ENCODE assay signal across 11 mouse cellular contexts in the genomic region with DNA sequence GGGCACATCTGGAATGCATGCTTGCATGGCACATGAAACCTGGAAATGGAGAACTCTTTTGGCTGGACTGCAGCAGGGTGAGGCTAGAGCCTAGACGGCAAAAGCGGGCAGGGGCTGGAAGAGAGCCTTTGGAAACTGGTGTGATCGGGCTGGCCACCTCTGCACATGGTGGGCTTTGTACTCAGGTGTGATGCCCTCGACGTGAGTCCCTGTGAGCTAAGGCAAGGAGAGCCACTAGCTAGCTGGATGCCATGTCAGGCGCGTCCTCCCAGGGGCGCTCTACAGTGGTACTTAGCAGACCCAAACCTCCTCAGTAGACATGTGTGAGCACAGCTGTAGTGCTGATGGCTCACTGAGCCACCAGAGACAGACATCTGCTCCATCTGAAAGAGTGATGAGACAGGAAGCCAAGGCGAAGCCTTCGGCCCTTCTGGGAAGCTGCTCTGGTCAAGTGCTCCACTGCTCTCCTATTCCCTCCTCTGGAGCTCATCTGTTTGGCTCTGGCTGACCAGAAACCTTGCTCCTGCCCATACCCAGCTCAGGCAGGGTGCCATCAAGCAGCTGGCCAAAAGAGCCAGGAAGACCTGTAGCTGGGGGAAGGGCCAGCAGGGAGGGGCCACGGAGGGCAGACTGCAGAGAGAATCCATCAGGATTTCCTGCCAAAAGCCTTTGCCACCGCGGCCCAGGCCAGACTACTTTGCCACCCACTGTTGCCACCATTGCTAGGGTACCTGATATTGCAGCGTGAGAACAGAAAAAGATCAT. TPM values are rescaled to one million over a fixed set of nuclear protein-coding genes. Genes with fewer than 3 reads are reported as not detected.
DNase-seq lines count a peak whose midpoint lies in the region; ATAC-seq and TF ChIP-seq lines count a peak whose summit lies in the region.
"Had no signal": no experiment of that assay in that cellular context is flagged by ENCODE, and none has a peak within 500 bp of the region (broad histone marks: within the 10 kb centered on the region; RNA-seq: fewer than 3 reads in every experiment).

No protein-coding gene starts in this region.

- peak overlapping the region; percentile 23; the same call in 1 of the 2 replicates for H3K27ac ChIP-seq in heart, embryonic 16.5 days (ENCODE audit: low read length)
- H3K27ac ChIP-seq in gastrocnemius, adult 2 months: peak overlapping the region; percentile 84
- peak overlapping the region; percentile 82 for H3K27ac ChIP-seq in liver, postnatal 0 days (ENCODE audit: low read depth)
- H3K27ac ChIP-seq: neural tube, embryonic 12.5 days had no signal

- no peak for TF ChIP-seq EP300 in liver, postnatal 0 days (IDR thresholded peaks at IDR 0.05; ENCODE audit: low read depth)

- peak; percentile 11; the same call in 1 of the 2 replicates for TF ChIP-seq CTCF in gastrocnemius, adult 2 months (IDR thresholded peaks at IDR 0.05)
- TF ChIP-seq CTCF in liver, postnatal 0 days (IDR thresholded peaks at IDR 0.05; ENCODE audit: low read depth): peak; percentile 16; the same call in 1 of the 2 replicates

- H3K36me3 ChIP-seq in heart, embryonic 16.5 days (ENCODE audit: control insufficient read depth, insufficient read depth): no peaks in the 10 kb centered on the region
- H3K36me3 ChIP-seq in megakaryocyte, embryonic 14.5 days (replicated peaks; ENCODE audit: low read length): peaks cover 52% of the 10 kb centered on the region
- no peaks in the 10 kb centered on the region for H3K36me3 ChIP-seq in liver, postnatal 0 days (replicated peaks; ENCODE audit: insufficient read depth, low read length)
- H3K36me3 ChIP-seq: neural tube, embryonic 12.5 days had no signal

- H3K27me3 ChIP-seq in heart, embryonic 16.5 days (ENCODE audit: control insufficient read depth, insufficient read depth, low read length): no peaks in the 10 kb centered on the region
- H3K27me3 ChIP-seq in megakaryocyte, embryonic 14.5 days (replicated peaks): no peaks in the 10 kb centered on the region
- no peaks in the 10 kb centered on the region for H3K27me3 ChIP-seq in liver, postnatal 0 days (ENCODE audit: insufficient read depth, low read length)
- H3K27me3 ChIP-seq: neural tube, embryonic 12.5 days had no signal

- H3K9me3 ChIP-seq in heart, embryonic 16.5 days (replicated peaks; ENCODE audit: control insufficient read depth, low read length): no peaks in the 10 kb centered on the region
- no peaks in the 10 kb centered on the region for H3K9me3 ChIP-seq in megakaryocyte, embryonic 14.5 days
- no peaks in the 10 kb centered on the region for H3K9me3 ChIP-seq in liver, postnatal 0 days (ENCODE audit: low read length)
- H3K9me3 ChIP-seq: neural tube, embryonic 12.5 days had no signal

- H3K4me2 ChIP-seq in heart, embryonic 16.5 days (ENCODE audit: low read depth, low read length): no peak overlapping the region
- H3K4me2 ChIP-seq in liver, postnatal 0 days (ENCODE audit: low read depth, low read length): peak overlapping the region; percentile 60
- H3K4me2 ChIP-seq: lung, embryonic 14.5 days; neural tube, embryonic 12.5 days had no signal

- intact Hi-C loops in heart, postnatal 25 days (cut with DNase I): loop anchor here (5.0 kb wide), 1 partner anchor 75 kb away; a partner anchor contains a TSS
- intact Hi-C loops in gastrocnemius, adult 2 months (cut with DNase I): loop anchor here (5.0 kb wide), 1 partner anchor 55 kb away; a partner anchor contains a TSS
- intact Hi-C loops in left cerebral cortex, postnatal 25 days (cut with DNase I): no loop called here

- 80% methylated on average over 14 of the region's 14 CpGs for WGBS in heart, embryonic 16.5 days
- WGBS in liver, postnatal 0 days (ENCODE audit: insufficient replicate concordance): 58% methylated on average over 14 of the region's 14 CpGs

- H3K4me3 ChIP-seq in heart, embryonic 16.5 days (ENCODE audit: low read length): no peak overlapping the region
- peak overlapping the region; percentile 85 for H3K4me3 ChIP-seq in megakaryocyte, embryonic 14.5 days (replicated peaks)
- peak overlapping the region; percentile 4; the same call in 1 of the 2 replicates for H3K4me3 ChIP-seq in gastrocnemius, adult 2 months
- H3K4me3 ChIP-seq in liver, postnatal 0 days (ENCODE audit: low read depth, low read length): peak overlapping the region; percentile 29
- H3K4me3 ChIP-seq: neural tube, embryonic 12.5 days had no signal

- no peak overlapping the region for H3K9ac ChIP-seq in heart, embryonic 16.5 days (ENCODE audit: low read length)
- no peak overlapping the region; the same call in 1 of the 2 replicates for H3K9ac ChIP-seq in liver, postnatal 0 days (replicated peaks)
- H3K9ac ChIP-seq: lung, embryonic 14.5 days; neural tube, embryonic 12.5 days had no signal

- peaks cover 15% of the 10 kb centered on the region for H3K4me1 ChIP-seq in heart, embryonic 16.5 days (ENCODE audit: control insufficient read depth, insufficient read depth, low read length)
- peaks cover 100% of the 10 kb centered on the region for H3K4me1 ChIP-seq in megakaryocyte, embryonic 14.5 days
- H3K4me1 ChIP-seq in liver, postnatal 0 days (ENCODE audit: insufficient read depth): peaks cover 25% of the 10 kb centered on the region

- ATAC-seq in heart, embryonic 16.5 days (replicated peaks; ENCODE audit: extremely low read depth, insufficient read depth, low FRiP score): no peak
- no peak for ATAC-seq in megakaryocyte, adult 5-6 weeks (ENCODE audit: poor library complexity, severe bottlenecking)
- no peak for ATAC-seq in liver, postnatal 0 days

- DNase-seq in heart, postnatal 25 days (ENCODE audit: low spot score): no peak
- DNase-seq in gastrocnemius, adult 2 months: peak; percentile 85
- DNase-seq in liver, postnatal 0 days: no peak
- no peak for DNase-seq in right cerebral cortex, postnatal 36 days (ENCODE audit: low spot score in 2 of 2)
- no peak for DNase-seq in left cerebral cortex, postnatal 25 days (ENCODE audit: low spot score in 2 of 2)
- DNase-seq: kidney, adult 9 months; lung, embryonic 14.5 days had no signal

RNA-seq across cellular contexts. Expression of a gene that starts 2.2 kb away (rescaled TPM):
- 0.43 and 0.66 TPM in 2 replicates for polyA plus RNA-seq in heart, embryonic 16.5 days (2015; fragmentation: Nextera tagmentation; extraction: Ambion mirVana)
- total RNA-seq in heart, postnatal 25 days (2021): under 1 TPM; 0.70 to 0.78 TPM
- 1.8 TPM in 1 of 2 replicates, not detected in the other for polyA plus RNA-seq in megakaryocyte, embryonic 14.5 days (2012; ENCODE audit: insufficient read depth, low replicate concordance)
- 18.3 and 19.9 TPM in 2 replicates for total RNA-seq in megakaryocyte, adult 5-6 weeks (2015)
- 16.6 and 19.7 TPM in 2 replicates for total RNA-seq in megakaryocyte, adult 5-6 weeks (2017)
- under 1 TPM; 0.15 to 0.33 TPM for total RNA-seq in gastrocnemius, adult 2 months (2021)
- 1.9 and 2.0 TPM in 2 replicates for polyA plus RNA-seq in liver, postnatal 0 days (2015; fragmentation: Nextera tagmentation; extraction: Ambion mirVana)
- under 1 TPM; 0.30 to 0.34 TPM for total RNA-seq in left cerebral cortex, postnatal 25 days (2021)

RNA-seq across cellular contexts. Expression of a gene that starts 15.6 kb away (rescaled TPM):
- polyA plus RNA-seq in heart, embryonic 16.5 days (2015; fragmentation: Nextera tagmentation; extraction: Ambion mirVana): 3.0 and 4.0 TPM in 2 replicates
- total RNA-seq in heart, postnatal 25 days (2021): 1 to 10 TPM; 1.3 to 2.1 TPM
- not detected in 2 replicates for polyA plus RNA-seq in megakaryocyte, embryonic 14.5 days (2012; ENCODE audit: insufficient read depth, low replicate concordance)
- 0.07 TPM in 1 of 2 replicates, not detected in the other for total RNA-seq in megakaryocyte, adult 5-6 weeks (2015)
- 0.22 TPM in 1 of 2 replicates, not detected in the other for total RNA-seq in megakaryocyte, adult 5-6 weeks (2017)
- total RNA-seq in gastrocnemius, adult 2 months (2021): 1 to 10 TPM; 1.3 to 2.7 TPM
- 0.09 and 0.11 TPM in 2 replicates for polyA plus RNA-seq in liver, postnatal 0 days (2015; fragmentation: Nextera tagmentation; extraction: Ambion mirVana)
- total RNA-seq in left cerebral cortex, postnatal 25 days (2021): 1 to 10 TPM; 3.0 to 3.3 TPM

RNA-seq across cellular contexts. Expression of a gene that starts 29.8 kb away (rescaled TPM):
- polyA plus RNA-seq in heart, embryonic 16.5 days (2015; fragmentation: Nextera tagmentation; extraction: Ambion mirVana): 17.1 and 17.2 TPM in 2 replicates
- 10 to 100 TPM; 35.3 to 58.5 TPM for total RNA-seq in heart, postnatal 25 days (2021)
- 54.8 and 69.9 TPM in 2 replicates for polyA plus RNA-seq in megakaryocyte, embryonic 14.5 days (2012; ENCODE audit: insufficient read depth, low replicate concordance)
- total RNA-seq in megakaryocyte, adult 5-6 weeks (2015): 9.8 and 13.1 TPM in 2 replicates
- 9.6 and 14.8 TPM in 2 replicates for total RNA-seq in megakaryocyte, adult 5-6 weeks (2017)
- 10 to 100 TPM; 26.5 to 41.2 TPM for total RNA-seq in gastrocnemius, adult 2 months (2021)
- 14.5 and 14.7 TPM in 2 replicates for polyA plus RNA-seq in liver, postnatal 0 days (2015; fragmentation: Nextera tagmentation; extraction: Ambion mirVana)
- total RNA-seq in left cerebral cortex, postnatal 25 days (2021): 10 to 100 TPM; 12.0 to 13.5 TPM

RNA-seq across cellular contexts. Expression of a gene that starts 53.0 kb away (rescaled TPM):
- polyA plus RNA-seq in heart, embryonic 16.5 days (2015; fragmentation: Nextera tagmentation; extraction: Ambion mirVana): 17.2 and 20.1 TPM in 2 replicates
- total RNA-seq in heart, postnatal 25 days (2021): 1 to 10 TPM; 5.0 to 5.3 TPM
- 23.2 and 41.2 TPM in 2 replicates for polyA plus RNA-seq in megakaryocyte, embryonic 14.5 days (2012; ENCODE audit: insufficient read depth, low replicate concordance)
- total RNA-seq in megakaryocyte, adult 5-6 weeks (2015): 12.4 and 15.8 TPM in 2 replicates
- 10.8 and 11.4 TPM in 2 replicates for total RNA-seq in megakaryocyte, adult 5-6 weeks (2017)
- 10 to 100 TPM in 1 of 2 experiments, 1 to 10 TPM in 1; 7.9 to 10.3 TPM for total RNA-seq in gastrocnemius, adult 2 months (2021)
- polyA plus RNA-seq in liver, postnatal 0 days (2015; fragmentation: Nextera tagmentation; extraction: Ambion mirVana): 7.5 and 9.5 TPM in 2 replicates
- 10 to 100 TPM; 13.9 to 15.6 TPM for total RNA-seq in left cerebral cortex, postnatal 25 days (2021)

RNA-seq across cellular contexts. Expression of a gene that starts 54.9 kb away (rescaled TPM):
- polyA plus RNA-seq in heart, embryonic 16.5 days (2015; fragmentation: Nextera tagmentation; extraction: Ambion mirVana): not detected in 2 replicates
- not detected for total RNA-seq in heart, postnatal 25 days (2021)
- not detected in 2 replicates for polyA plus RNA-seq in megakaryocyte, embryonic 14.5 days (2012; ENCODE audit: insufficient read depth, low replicate concordance)
- not detected in 2 replicates for total RNA-seq in megakaryocyte, adult 5-6 weeks (2015)
- total RNA-seq in megakaryocyte, adult 5-6 weeks (2017): not detected in 2 replicates
- total RNA-seq in gastrocnemius, adult 2 months (2021): not detected
- polyA plus RNA-seq in liver, postnatal 0 days (2015; fragmentation: Nextera tagmentation; extraction: Ambion mirVana): not detected in 2 replicates
- total RNA-seq in left cerebral cortex, postnatal 25 days (2021): not detected
- polyA plus RNA-seq: lung, embryonic 14.5 days; neural tube, embryonic 12.5 days had no signal

Comparison
In these comparisons a context has a peak if more than half of its experiments do, and no peak if none do; other contexts are left out.
1. H3K27ac ChIP-seq: peak in every context shown above with its lines; median percentile 84 in gastrocnemius, adult 2 months; 82 in liver, postnatal 0 days; 23 in heart, embryonic 16.5 days.
2. RNA of a gene that starts 2.2 kb away (total RNA-seq): 16.6 to 19.9 TPM in megakaryocyte, adult 5-6 weeks; 0.70 to 0.78 TPM in heart, postnatal 25 days, 0.30 to 0.34 TPM in left cerebral cortex, postnatal 25 days and 0.15 to 0.33 TPM in gastrocnemius, adult 2 months; every median in the first group is over 4 times any median in the second.